Mouse (Mus musculus) G1E (cell line): ENCODE data around the gene Grm5. TPM values are rescaled to one million over a fixed set of nuclear protein-coding genes. Genes with fewer than 3 reads are reported as not detected.

ENCODE experiments used
- ATAC-seq: 2 replicates; pipeline ENCODE4 v1.8.0; 2016; ENCODE audit warnings: mild to moderate bottlenecking; ENCODE audit not compliant: insufficient number of reproducible peaks, poor library complexity, low FRiP score, severe bottlenecking; ENCODE audit errors: extremely low read depth
- DNase-seq: peaks from one replicate; pipeline ENCODE4 v3.0.0; 2012; ENCODE audit warnings: low spot score
- H3K27me3 ChIP-seq: 2 replicates; pipeline ENCODE4 v1.6.1; 2012; ENCODE audit warnings: mild to moderate bottlenecking, low read length, inconsistent platforms; ENCODE audit not compliant: insufficient read depth
- H3K36me3 ChIP-seq: replicated peaks from 2 replicates; pipeline ENCODE3; 2012; ENCODE audit warnings: mild to moderate bottlenecking, inconsistent platforms
- H3K4me1 ChIP-seq: 2 replicates; pipeline ENCODE4 v1.6.1; 2012; ENCODE audit warnings: low read depth, low read length, inconsistent platforms, mixed read lengths; ENCODE audit not compliant: insufficient read depth
- H3K4me3 ChIP-seq: 2 replicates; pipeline ENCODE4 v1.5.1; 2012; ENCODE audit warnings: low read depth, mild to moderate bottlenecking, inconsistent platforms, low read length, moderate library complexity, mixed read lengths
- H3K9me3 ChIP-seq: replicated peaks from 2 replicates; pipeline ENCODE4 v1.6.1; 2012; ENCODE audit warnings: inconsistent platforms
- CTCF ChIP-seq: IDR thresholded peaks from 2 replicates; pipeline ENCODE4 v1.5.1; 2012; ENCODE audit warnings: low read depth, low read length, inconsistent platforms, mixed read lengths
- GATA1 ChIP-seq: IDR thresholded peaks from 2 replicates; pipeline ENCODE4 v1.6.1; 2012; ENCODE audit warnings: borderline replicate concordance, low read length, inconsistent platforms, mixed read lengths
- GATA2 ChIP-seq: IDR thresholded peaks from 2 replicates; pipeline ENCODE4 v1.6.1; 2012; ENCODE audit warnings: low read depth, low read length, inconsistent platforms, borderline replicate concordance
- POLR2AphosphoS5 ChIP-seq: IDR thresholded peaks from 2 replicates; pipeline ENCODE4 v1.6.1; 2012; ENCODE audit warnings: low read depth, low read length, inconsistent platforms; ENCODE audit not compliant: insufficient replicate concordance
- TAL1 ChIP-seq: conservative IDR thresholded peaks from 2 replicates; pipeline ENCODE4 v1.6.1; 2012; ENCODE audit warnings: low read depth, low read length, inconsistent platforms, mixed read lengths
- polyA plus RNA-seq: library from polyadenylated mRNA; stranded (reverse); fragments of >175 nt; gene quantifications from 2 replicates; pipeline ENCODE4 v1.2.3, GENCODE M21; 2012
- total RNA-seq, 2 experiments: library from RNA; stranded (forward) in 1 of 2; stranded (reverse) in 1 of 2; fragments of 200-1000 nt in 1 of 2; fragments of >200 nt in 1 of 2; fragmentation: Nextera tagmentation in 1 of 2; gene quantifications; 2 replicates each; pipeline ENCODE4 v1.2.3; 2014 to 2017

Gene Grm5
- total and polyA plus RNA-seq, 3 experiments: 0.05 to 0.23 TPM; not detected in 1

DNA sequence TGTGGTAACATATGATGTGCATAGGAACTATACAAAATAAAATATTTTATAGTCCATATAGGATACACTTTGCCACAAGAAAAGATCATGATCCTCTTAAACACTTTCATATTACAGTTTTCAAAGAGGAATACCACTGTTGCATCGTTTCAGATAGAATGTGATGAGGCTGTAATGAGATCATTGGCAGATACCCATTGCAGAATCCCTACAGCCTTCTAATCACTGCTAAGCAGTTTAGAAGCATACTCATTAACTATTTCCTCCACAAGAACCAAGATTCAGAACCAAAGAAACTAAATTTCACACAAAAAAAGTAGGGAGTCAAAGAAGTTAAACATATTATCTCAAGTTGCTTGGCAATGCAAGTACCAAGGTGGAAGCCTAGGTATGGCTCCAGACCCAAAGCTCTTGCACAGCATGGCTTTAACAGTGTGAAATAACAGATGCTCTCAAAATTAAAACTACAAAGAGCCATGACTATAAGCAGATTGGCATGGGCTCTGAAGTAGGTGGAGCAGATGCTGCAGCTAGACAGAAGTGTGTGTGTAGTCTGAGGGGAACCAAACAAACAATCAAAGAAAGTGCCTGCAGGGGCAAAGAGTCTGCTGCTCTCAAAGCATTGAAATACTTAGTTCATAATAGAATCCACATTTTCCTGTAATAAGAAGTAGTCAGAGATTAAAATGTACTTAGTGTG is 575.7 kb downstream of the Grm5 start:
- no peak for DNase-seq
- H3K27me3 ChIP-seq: no peaks in the 10 kb centered on the region
- no peak for ATAC-seq
- no peaks in the 10 kb centered on the region for H3K36me3 ChIP-seq
- H3K9me3 ChIP-seq: no peaks in the 10 kb centered on the region
- TF ChIP-seq TAL1 (no peak), POLR2AphosphoS5 (no peak)
- no peaks in the 10 kb centered on the region for H3K4me1 ChIP-seq
- H3K4me3 ChIP-seq: no peak overlapping the region

DNA sequence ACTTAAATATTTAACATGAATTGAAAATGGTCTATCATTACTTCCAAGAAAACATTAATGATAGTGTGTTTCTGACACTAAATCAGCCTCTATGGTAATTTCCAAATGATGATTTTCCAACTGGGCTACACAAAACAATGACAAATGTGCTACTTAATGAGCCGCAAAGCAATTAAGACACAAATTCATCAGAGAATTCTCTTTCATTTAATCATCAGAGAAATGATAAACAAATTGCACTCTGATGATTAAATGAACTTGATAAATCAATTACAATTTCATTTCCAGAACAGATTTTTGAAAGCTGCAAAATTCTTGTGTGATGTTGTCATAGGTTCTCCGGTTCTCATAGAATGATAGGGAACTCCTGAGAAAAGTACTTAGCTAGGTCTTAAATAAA is 577.6 kb downstream of the Grm5 start:
- Histone ChIP-seq H3K36me3 (no peaks in the 10 kb centered on the region), H3K27me3 (no peaks in the 10 kb centered on the region), H3K4me1 (no peaks in the 10 kb centered on the region), H3K4me3 (no peak overlapping the region), H3K9me3 (no peaks in the 10 kb centered on the region)
- TF ChIP-seq GATA1 (no peak), CTCF (no peak), POLR2AphosphoS5 (no peak), TAL1 (no peak), GATA2 (no peak)
- ATAC-seq: no peak
- DNase-seq: no peak

Other genes with a start within 250 kb of the Grm5 start
- not detected in 2 replicates for gene Tyr, start 90.7 kb upstream of the Grm5 start, total RNA-seq (2014; fragmentation: Nextera tagmentation)
- gene Tyr, start 90.7 kb upstream of the Grm5 start, total RNA-seq (2017): under 0.01 and 0.16 TPM in 2 replicates
- gene Tyr, start 90.7 kb upstream of the Grm5 start, polyA plus RNA-seq: not detected in 2 replicates